Mouse (Mus musculus): ENCODE data around the gene Eif5b.

- TF ChIP-seq EP300 (IDR thresholded peaks at IDR 0.05; ENCODE audit: low read depth) (no peak), CTCF (IDR thresholded peaks at IDR 0.05; ENCODE audit: low read depth) (no peak)
Observed at GRCm38 (mm10) chr1:37954786-37955185, 43.0 kb upstream of the Eif5b start.

Data from liver, postnatal 0 days (tissue).